8 mouse cellular contexts compared by ENCODE assay signal in genomic region chrX:20688068-20688547, GRCm38 (mm10). TPM values are rescaled to one million over a fixed set of nuclear protein-coding genes. Genes with fewer than 3 reads are reported as not detected.
DNase-seq lines count a peak whose midpoint lies in the region; ATAC-seq lines count a peak whose summit lies in the region.

No protein-coding gene starts in this region.

- no peaks in the 10 kb centered on the region for H3K9me3 ChIP-seq in hindbrain, embryonic 16.5 days (ENCODE audit: control insufficient read depth, low read length)

- H3K9ac ChIP-seq in hindbrain, embryonic 16.5 days (ENCODE audit: low read depth, low read length), result peak overlapping the region; percentile 87

- 21% methylated on average over 23 of the region's 33 CpGs for WGBS in hindbrain, embryonic 16.5 days

- peak overlapping the region; percentile 96 for H3K27ac ChIP-seq in hindbrain, embryonic 16.5 days (ENCODE audit: low read depth, low read length)

- DNase-seq in WW6 (ENCODE audit: low read depth, low spot score), result peak; percentile 61
- DNase-seq in cerebellum, postnatal 4 days (ENCODE audit: low spot score in 2 of 2), result peak; percentile 36 to 79
- DNase-seq in gastrocnemius, adult 18-20 months (ENCODE audit: low spot score), result peak; percentile 73
- DNase-seq in left cerebral cortex, adult 18-20 months (ENCODE audit: low spot score in 2 of 2), result peak; percentile 71 to 80
- peak; percentile 84 to 92 for DNase-seq in lung, postnatal 4 days
- DNase-seq in retina, postnatal 1 day, result peak; percentile 93
- DNase-seq in thymus, postnatal 4 days, result peak; percentile 85

- peaks cover 2% of the 10 kb centered on the region; the same call in 1 of the 2 replicates for H3K36me3 ChIP-seq in hindbrain, embryonic 16.5 days (ENCODE audit: control insufficient read depth, insufficient read depth, low read length)

- peak; percentile 91 for ATAC-seq in hindbrain, embryonic 16.5 days

- peaks cover 9% of the 10 kb centered on the region for H3K4me1 ChIP-seq in hindbrain, embryonic 16.5 days (ENCODE audit: control insufficient read depth, insufficient read depth, low read depth, low read length)

- H3K4me2 ChIP-seq in hindbrain, embryonic 16.5 days (ENCODE audit: low read length), result peak overlapping the region; percentile 65

- peak overlapping the region; percentile 70 for H3K4me3 ChIP-seq in hindbrain, embryonic 16.5 days (ENCODE audit: low read length)

- no peaks in the 10 kb centered on the region for H3K27me3 ChIP-seq in hindbrain, embryonic 16.5 days (replicated peaks; ENCODE audit: control insufficient read depth, insufficient read depth, low read length)

RNA-seq across cellular contexts. Expression of gene Cdk16, which starts 0.4 kb away (rescaled TPM):
- 100 to 1,000 TPM; 103 to 117 TPM for total RNA-seq in gastrocnemius, adult 18-20 months (2021)
- 153 and 167 TPM in 2 replicates for polyA plus RNA-seq in hindbrain, embryonic 16.5 days (2015; fragmentation: Nextera tagmentation; extraction: Ambion mirVana)
- total RNA-seq in left cerebral cortex, adult 18-20 months (2021), result 100 to 1,000 TPM; 235 to 249 TPM

RNA-seq across cellular contexts. Expression of gene Usp11, which starts 15.6 kb away (rescaled TPM):
- total RNA-seq in gastrocnemius, adult 18-20 months (2021), result 1 to 10 TPM; 1.5 to 2.3 TPM
- polyA plus RNA-seq in hindbrain, embryonic 16.5 days (2015; fragmentation: Nextera tagmentation; extraction: Ambion mirVana), result 97.8 and 110 TPM in 2 replicates
- total RNA-seq in left cerebral cortex, adult 18-20 months (2021), result 100 to 1,000 TPM; 109 to 123 TPM

RNA-seq across cellular contexts. Expression of gene Uba1, which starts 30.0 kb away (rescaled TPM):
- total RNA-seq in gastrocnemius, adult 18-20 months (2021), result 100 to 1,000 TPM; 138 to 146 TPM
- 350 and 371 TPM in 2 replicates for polyA plus RNA-seq in hindbrain, embryonic 16.5 days (2015; fragmentation: Nextera tagmentation; extraction: Ambion mirVana)
- 100 to 1,000 TPM; 348 to 355 TPM for total RNA-seq in left cerebral cortex, adult 18-20 months (2021)

Comparison
In these comparisons a context has a peak if more than half of its experiments do, and no peak if none do; other contexts are left out.
1. Peak in every context shown above with its lines: DNase-seq, ATAC-seq, H3K4me3 ChIP-seq and H3K27ac ChIP-seq.
2. RNA of gene Usp11, which starts 15.6 kb away (total RNA-seq): 109 to 123 TPM in left cerebral cortex, adult 18-20 months; 1.5 to 2.3 TPM in gastrocnemius, adult 18-20 months; every median in the first group is over 10 times any median in the second.